Mouse (Mus musculus) ES-E14 (cell line): Measurements from ENCODE around the gene Ces1e. TPM values are rescaled to one million over a fixed set of nuclear protein-coding genes. Genes with fewer than 3 reads are reported as not detected.

Experiments
- DNase-seq: peaks from one replicate; pipeline ENCODE4 v3.0.0-alpha.2; 2013; ENCODE audit warnings: low read depth, low spot score
- H3K27ac ChIP-seq: 2 replicates; pipeline ENCODE4 v1.5.1; 2012; ENCODE audit warnings: low read depth, mild to moderate bottlenecking, low read length, moderate library complexity, mixed read lengths; ENCODE audit not compliant: poor library complexity, insufficient read depth, severe bottlenecking
- H3K36me3 ChIP-seq: 2 replicates; pipeline ENCODE4 v1.6.1; 2012; ENCODE audit warnings: mild to moderate bottlenecking, low read length, moderate library complexity, mixed read lengths; ENCODE audit not compliant: control insufficient read depth, poor library complexity, insufficient read depth, severe bottlenecking
- H3K4me1 ChIP-seq, 2 experiments: fragments of 150-350 bp in 1 of 2; sonication (generic) in 1 of 2; 2 replicates each; pipeline ENCODE4 v1.6.1; 2012; ENCODE audit warnings: low read length in 2 of 2, mild to moderate bottlenecking in 1 of 2, mixed read lengths in 1 of 2; ENCODE audit not compliant: control insufficient read depth in 2 of 2, insufficient read depth in 2 of 2, poor library complexity in 1 of 2
- H3K4me3 ChIP-seq, 2 experiments: fragments of 150-350 bp in 1 of 2; sonication (generic) in 1 of 2; 2 replicates each; pipeline ENCODE4 v1.5.1; 2012; ENCODE audit warnings: low read length in 2 of 2, low read depth in 1 of 2, mild to moderate bottlenecking in 1 of 2, mixed read lengths in 1 of 2; ENCODE audit not compliant: insufficient read depth in 1 of 2, poor library complexity in 1 of 2, severe bottlenecking in 1 of 2
- H3K9ac ChIP-seq: 2 replicates; pipeline ENCODE4 v1.6.1; 2012; ENCODE audit warnings: low read depth, mild to moderate bottlenecking, low read length, mixed read lengths; ENCODE audit not compliant: poor library complexity, insufficient read depth, severe bottlenecking
- H3K9me3 ChIP-seq: fragments of 150-350 bp; sonication (generic); 2 replicates; pipeline ENCODE4 v1.6.1; 2012; ENCODE audit warnings: low read depth, mild to moderate bottlenecking, low read length; ENCODE audit not compliant: control insufficient read depth, insufficient read depth
- CHD2 ChIP-seq: IDR thresholded peaks from 2 replicates; pipeline ENCODE4 v1.6.1; 2014; ENCODE audit warnings: mild to moderate bottlenecking, low read depth, low read length, inconsistent platforms
- HCFC1 ChIP-seq: IDR thresholded peaks from 2 replicates; pipeline ENCODE4 v1.6.1; 2012; ENCODE audit warnings: low read length, inconsistent platforms, borderline replicate concordance; ENCODE audit not compliant: insufficient read depth
- MAFK ChIP-seq: IDR thresholded peaks from 2 replicates; pipeline ENCODE4 v1.6.1; 2014; ENCODE audit warnings: mild to moderate bottlenecking, low read depth, low read length, inconsistent platforms; ENCODE audit not compliant: insufficient read depth
- ZC3H11A ChIP-seq: IDR thresholded peaks from 2 replicates; pipeline ENCODE4 v1.6.1; 2012; ENCODE audit warnings: low read depth, mild to moderate bottlenecking, inconsistent platforms, low read length, borderline replicate concordance
- ZNF384 ChIP-seq: IDR thresholded peaks from 2 replicates; pipeline ENCODE4 v1.6.1; 2012; ENCODE audit warnings: low read depth, low read length, inconsistent platforms
- in situ Hi-C, 2 experiments: fragments of 600-800 bp; cut with MboI; formaldehyde crosslinking; loops; one replicate each; pipeline ENCODE4 v1.15.1; 2025; ENCODE audit warnings: low sequenced_read_pairs in 2 of 2, inconsistent platforms in 1 of 2; ENCODE audit not compliant: unreplicated experiment in 2 of 2
- total RNA-seq: library from RNA; depleted of rRNA; stranded (reverse); fragments of 300-350 nt; gene quantifications from 2 replicates; pipeline ENCODE4 v1.2.3, GENCODE M21; 2012; rRNA removed

The Ces1e gene
- total RNA-seq, result not detected in 2 replicates

GRCm38 (mm10) chr8:93229446-93229845 is at the start of gene Ces1e:
Ces1e (minus strand) TSS chr8:93229619.
- Histone ChIP-seq H3K4me3 (no peak within 1 kb of the TSS), H3K36me3 (no peaks in the 10 kb centered on the region), H3K27ac (no peak within 1 kb of the TSS), H3K9me3 (no peaks in the 10 kb centered on the region), H3K9ac (no peak within 1 kb of the TSS), H3K4me1 (no peaks in the 10 kb centered on the region)
- TF ChIP-seq HCFC1 (no peak), CHD2 (no peak), MAFK (no peak), ZNF384 (no peak)
- in situ Hi-C loops, result no loop called here
- DNase-seq, result no peak

DNA sequence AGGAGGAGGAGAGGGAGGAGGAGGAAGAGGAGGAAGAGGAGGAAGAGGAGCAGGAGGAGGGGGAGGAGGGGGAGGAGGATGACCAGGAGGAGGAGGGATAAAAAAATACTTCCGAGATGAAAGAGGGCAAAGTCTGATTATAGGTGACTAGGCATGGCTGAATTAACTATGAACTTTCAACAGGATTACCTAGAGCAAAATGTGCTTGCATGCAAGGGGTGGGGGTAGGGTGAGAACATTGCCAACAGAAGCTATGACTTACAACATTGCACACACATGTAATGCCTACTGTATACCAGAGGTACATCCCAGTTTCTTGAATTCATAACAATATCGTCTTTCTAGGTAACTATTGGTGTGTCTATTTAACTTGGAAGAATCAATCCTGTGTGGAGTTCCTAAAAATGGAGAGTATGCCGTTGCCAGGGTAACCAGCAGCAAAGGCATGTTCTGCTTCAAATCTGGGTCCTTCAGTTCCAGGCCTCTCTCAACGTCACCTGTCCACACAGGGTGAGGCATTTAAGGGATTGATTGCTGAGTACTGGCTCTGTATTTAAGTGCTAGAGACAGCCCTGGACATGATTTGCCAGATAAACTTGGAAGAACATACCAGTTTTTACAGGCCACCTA is 48.9 kb upstream of the Ces1e start:
- DNase-seq, result no peak
- H3K27ac ChIP-seq, result no peak overlapping the region
- in situ Hi-C loops, result no loop called here
- TF ChIP-seq CHD2 (no peak), ZNF384 (no peak), HCFC1 (no peak), ZC3H11A (no peak), MAFK (no peak)
- no peaks in the 10 kb centered on the region for H3K9me3 ChIP-seq
- no peak overlapping the region for H3K9ac ChIP-seq
- H3K36me3 ChIP-seq, result no peaks in the 10 kb centered on the region
- no peak overlapping the region for H3K4me3 ChIP-seq
- H3K4me1 ChIP-seq, result no peaks in the 10 kb centered on the region

- in situ Hi-C loops, result no loop called here
- TF ChIP-seq CHD2 (no peak), ZNF384 (no peak), HCFC1 (no peak), MAFK (no peak), ZC3H11A (no peak)
- no peak overlapping the region for H3K27ac ChIP-seq
Observed at GRCm38 (mm10) chr8:93274609-93275008, 45.2 kb upstream of the Ces1e start.

GRCm38 (mm10) chr8:93273321-93273720 is 43.9 kb upstream of the Ces1e start:
- no peaks in the 10 kb centered on the region for H3K9me3 ChIP-seq
- H3K4me3 ChIP-seq, result no peak overlapping the region
- H3K4me1 ChIP-seq, result no peaks in the 10 kb centered on the region
- no peak for DNase-seq
- in situ Hi-C loops, result no loop called here
- no peaks in the 10 kb centered on the region for H3K36me3 ChIP-seq
- H3K27ac ChIP-seq, result no peak overlapping the region
- no peak overlapping the region for H3K9ac ChIP-seq
- TF ChIP-seq ZC3H11A, result no peak
- TF ChIP-seq MAFK, result 0 out of 2 replicates have a peak, but pooled peaks have one; percentile 57

More at GRCm38 (mm10) chr8:93274609-93275008, 45.2 kb upstream of the Ces1e start:
- Histone ChIP-seq H3K9ac (no peak overlapping the region), H3K4me3 (no peak overlapping the region), H3K4me1 (no peaks in the 10 kb centered on the region), H3K36me3 (no peaks in the 10 kb centered on the region), H3K9me3 (no peaks in the 10 kb centered on the region)
- no peak for DNase-seq

GRCm38 (mm10) chr8:93272686-93273085 is 43.3 kb upstream of the Ces1e start:
- TF ChIP-seq HCFC1 (no peak), ZC3H11A (no peak), MAFK (no peak), CHD2 (no peak), ZNF384 (no peak)
- DNase-seq, result no peak
- in situ Hi-C loops, result no loop called here
- Histone ChIP-seq H3K36me3 (no peaks in the 10 kb centered on the region), H3K4me1 (no peaks in the 10 kb centered on the region), H3K4me3 (no peak overlapping the region), H3K27ac (no peak overlapping the region), H3K9me3 (no peaks in the 10 kb centered on the region), H3K9ac (no peak overlapping the region)
